Mouse (Mus musculus) kidney, postnatal 0 days (tissue): ENCODE results near the gene Nab1. TPM values are rescaled to one million over a fixed set of nuclear protein-coding genes. Genes with fewer than 3 reads are reported as not detected.

Experiments
- ATAC-seq: fragments of 200-750 bp; cut with Nextera tagmentation; replicated peaks from 2 replicates; pipeline ENCODE4 v1.8.0; 2017; ENCODE audit warnings: low read depth, moderate number of reproducible peaks, moderate TSS enrichment, moderate library complexity; ENCODE audit not compliant: low FRiP score
- DNase-seq: peaks from one replicate; pipeline ENCODE4 v3.0.0-alpha.2; 2016; ENCODE audit warnings: low spot score
- H3K27ac ChIP-seq: fragments of 300-500 bp; sonication (generic); 2 replicates; pipeline ENCODE4 v1.5.1; 2014; ENCODE audit warnings: mild to moderate bottlenecking
- H3K27me3 ChIP-seq: fragments of 300-500 bp; sonication (generic); 2 replicates; pipeline ENCODE4 v1.6.1; 2014; ENCODE audit warnings: low read length, mixed read lengths; ENCODE audit not compliant: insufficient read depth
- H3K36me3 ChIP-seq: fragments of 300-500 bp; sonication (generic); 2 replicates; pipeline ENCODE4 v1.6.1; 2014; ENCODE audit warnings: low read length, mixed read lengths; ENCODE audit not compliant: insufficient read depth
- H3K4me1 ChIP-seq: fragments of 300-500 bp; sonication (generic); replicated peaks from 2 replicates; pipeline ENCODE4 v1.6.1; 2014; ENCODE audit warnings: antibody characterized with exemption, low read length, mixed read lengths; ENCODE audit not compliant: insufficient read depth
- H3K4me2 ChIP-seq: fragments of 300-500 bp; sonication (generic); 2 replicates; pipeline ENCODE4 v1.6.1; 2014; ENCODE audit warnings: mild to moderate bottlenecking, low read length, moderate library complexity, mixed read lengths
- H3K4me3 ChIP-seq: fragments of 300-500 bp; sonication (generic); replicated peaks from 2 replicates; pipeline ENCODE4 v1.5.1; 2014; ENCODE audit warnings: low read depth, low read length
- H3K9ac ChIP-seq: fragments of 300-500 bp; sonication (generic); 2 replicates; pipeline ENCODE4 v1.6.1; 2014; ENCODE audit warnings: low read depth, low read length
- H3K9me3 ChIP-seq: fragments of 300-500 bp; sonication (generic); replicated peaks from 2 replicates; pipeline ENCODE4 v1.6.1; 2016; ENCODE audit warnings: low read length, inconsistent platforms, mixed read lengths
- CTCF ChIP-seq: IDR thresholded peaks from 2 replicates; pipeline ENCODE4 v1.5.1; 2016; ENCODE audit warnings: antibody characterized with exemption, low read depth, mild to moderate bottlenecking, moderate library complexity
- WGBS: fragments of 180-500 bp; shearing (Covaris S2); extraction: QIAGEN DNeasy Blood & Tissue Kit; methylation state at CpG from one replicate; pipeline ENCODE4 v1.1.7; 2014; 5-methylcytosine and 5-hydroxymethylcytosine counted together
- polyA plus RNA-seq: library from polyadenylated mRNA; unstranded; fragments of >200 nt; fragmentation: Nextera tagmentation; extraction: Ambion mirVana; gene quantifications from 2 replicates; pipeline ENCODE4 v1.2.1, GENCODE M21; 2015

The Nab1 gene
- polyA plus RNA-seq, 1 experiment from 2014 or later: 15.6 TPM

- TF ChIP-seq CTCF: peak; percentile 48; the same call in 1 of the 2 replicates
- Histone ChIP-seq H3K27me3 (no peaks in the 10 kb centered on the region), H3K4me2 (no peak overlapping the region), H3K4me3 (no peak overlapping the region), H3K27ac (no peak overlapping the region), H3K4me1 (no peaks in the 10 kb centered on the region), H3K36me3 (0 out of 2 replicates have a peak, but pooled peaks cover 6% of the 10 kb centered on the region), H3K9ac (no peak overlapping the region), H3K9me3 (no peaks in the 10 kb centered on the region)
- ATAC-seq (peak; percentile 78), DNase-seq (no peak)
- WGBS: 69% methylated on average over 7 of the region's 7 CpGs
These were observed 10.8 kb downstream of the Nab1 start for GRCm38 (mm10) chr1:52489538-52490181.

GRCm38 (mm10) chr1:52484980-52485379 lies 15.5 kb downstream of the Nab1 start:
- DNase-seq (no peak), ATAC-seq (no peak)
- TF ChIP-seq CTCF: no peak
- Histone ChIP-seq H3K27ac (no peak overlapping the region), H3K9me3 (no peaks in the 10 kb centered on the region), H3K4me2 (no peak overlapping the region), H3K27me3 (no peaks in the 10 kb centered on the region), H3K9ac (no peak overlapping the region), H3K36me3 (0 out of 2 replicates have a peak, but pooled peaks cover 6% of the 10 kb centered on the region), H3K4me1 (no peaks in the 10 kb centered on the region), H3K4me3 (no peak overlapping the region)
- 97% methylated on average over 4 of the region's 4 CpGs for WGBS

GRCm38 (mm10) chr1:52474291-52474690 lies 26.2 kb downstream of the Nab1 start:
- H3K4me2 ChIP-seq: no peak overlapping the region
- no peak overlapping the region for H3K9ac ChIP-seq
- no peaks in the 10 kb centered on the region for H3K27me3 ChIP-seq
- H3K9me3 ChIP-seq: no peaks in the 10 kb centered on the region
- DNase-seq (no peak), ATAC-seq (no peak)
- no peaks in the 10 kb centered on the region for H3K4me1 ChIP-seq
- WGBS: 91% methylated on average over 1 of the region's 1 CpGs
- no peak overlapping the region for H3K4me3 ChIP-seq
- no peak overlapping the region for H3K27ac ChIP-seq
- TF ChIP-seq CTCF: no peak
- peaks cover 21% of the 10 kb centered on the region for H3K36me3 ChIP-seq

GRCm38 (mm10) chr1:52470811-52471489 lies 29.5 kb downstream of the Nab1 start:
- Histone ChIP-seq H3K9me3 (no peaks in the 10 kb centered on the region), H3K27ac (no peak overlapping the region), H3K4me1 (no peaks in the 10 kb centered on the region), H3K36me3 (0 out of 2 replicates have a peak, but pooled peaks cover 10% of the 10 kb centered on the region), H3K4me3 (no peak overlapping the region), H3K27me3 (no peaks in the 10 kb centered on the region), H3K4me2 (no peak overlapping the region), H3K9ac (no peak overlapping the region)
- DNase-seq (peak; percentile 48), ATAC-seq (no peak)
- no peak for TF ChIP-seq CTCF
- WGBS: 31% methylated on average over 7 of the region's 7 CpGs

- no peak for DNase-seq
- WGBS: 52% methylated on average over 4 of the region's 4 CpGs
- no peak overlapping the region for H3K9ac ChIP-seq
- H3K4me3 ChIP-seq: no peak overlapping the region
- ATAC-seq: no peak
- no peaks in the 10 kb centered on the region for H3K9me3 ChIP-seq
- H3K27ac ChIP-seq: no peak overlapping the region
- H3K27me3 ChIP-seq: no peaks in the 10 kb centered on the region
- H3K36me3 ChIP-seq: 0 out of 2 replicates have a peak, but pooled peaks cover 10% of the 10 kb centered on the region
- TF ChIP-seq CTCF: no peak
- H3K4me2 ChIP-seq: no peak overlapping the region
- no peaks in the 10 kb centered on the region for H3K4me1 ChIP-seq
These were observed 30.2 kb downstream of the Nab1 start for GRCm38 (mm10) chr1:52470326-52470725.

GRCm38 (mm10) chr1:52466518-52467120 lies 33.9 kb downstream of the Nab1 start:
- peaks cover 20% of the 10 kb centered on the region; the same call in 1 of the 2 replicates for H3K36me3 ChIP-seq
- no peak overlapping the region for H3K9ac ChIP-seq
- 61% methylated on average over 8 of the region's 8 CpGs for WGBS
- no peaks in the 10 kb centered on the region for H3K27me3 ChIP-seq
- no peak for ATAC-seq
- no peak overlapping the region for H3K27ac ChIP-seq
- no peak for TF ChIP-seq CTCF
- H3K9me3 ChIP-seq: no peaks in the 10 kb centered on the region
- no peak overlapping the region for H3K4me2 ChIP-seq
- DNase-seq: no peak
- H3K4me1 ChIP-seq: no peaks in the 10 kb centered on the region
- no peak overlapping the region for H3K4me3 ChIP-seq
